Mouse (Mus musculus) lung, postnatal 14 days (tissue): ENCODE results near the gene Dctn2.

Source experiments
- DNase-seq: peaks from one replicate; pipeline ENCODE4 v3.0.0; 2021

The Dctn2 gene

GRCm38 (mm10) chr10:127264336-127264735 is 1.8 kb upstream of the Dctn2 start:
- no peak for DNase-seq

GRCm38 (mm10) chr10:127264971-127265370 is 1.2 kb upstream of the Dctn2 start:
- DNase-seq, result no peak

- DNase-seq, result no peak
Measured at GRCm38 (mm10) chr10:127265727-127266111, 449 bp upstream of the Dctn2 start.

GRCm38 (mm10) chr10:127267318-127267717 is 1.1 kb downstream of the Dctn2 start:
- no peak for DNase-seq

- DNase-seq, result no peak
Measured at GRCm38 (mm10) chr10:127268401-127268800, 2.2 kb downstream of the Dctn2 start.

GRCm38 (mm10) chr10:127269036-127269435 is 2.9 kb downstream of the Dctn2 start:
- no peak for DNase-seq

- DNase-seq, result no peak
Measured at GRCm38 (mm10) chr10:127269884-127270283, 3.7 kb downstream of the Dctn2 start.

GRCm38 (mm10) chr10:127272371-127272770 is 6.2 kb downstream of the Dctn2 start:
- DNase-seq, result no peak

GRCm38 (mm10) chr10:127274261-127275022 is 8.3 kb downstream of the Dctn2 start:
- no peak for DNase-seq

GRCm38 (mm10) chr10:127279730-127280129 is 13.6 kb downstream of the Dctn2 start:
- DNase-seq, result no peak

GRCm38 (mm10) chr10:127281316-127281715 is 15.1 kb downstream of the Dctn2 start:
- no peak for DNase-seq

GRCm38 (mm10) chr10:127282620-127283215 is 16.6 kb downstream of the Dctn2 start:
- DNase-seq, result no peak

GRCm38 (mm10) chr10:127284105-127284622 is 18.0 kb downstream of the Dctn2 start:
- DNase-seq, result no peak

- DNase-seq, result no peak
Measured at GRCm38 (mm10) chr10:127284724-127285500, 18.7 kb downstream of the Dctn2 start.

GRCm38 (mm10) chr10:127285644-127286043 is 19.5 kb downstream of the Dctn2 start:
- no peak for DNase-seq

- DNase-seq, result no peak
Measured at GRCm38 (mm10) chr10:127286194-127286593, 20.0 kb downstream of the Dctn2 start.

GRCm38 (mm10) chr10:127286730-127287129 is 20.6 kb downstream of the Dctn2 start:
- DNase-seq, result no peak

GRCm38 (mm10) chr10:127287271-127287935 is 21.2 kb downstream of the Dctn2 start:
- DNase-seq, result no peak

GRCm38 (mm10) chr10:127287936-127288293 is 21.7 kb downstream of the Dctn2 start:
- no peak for DNase-seq

GRCm38 (mm10) chr10:127288328-127288799 is 22.2 kb downstream of the Dctn2 start:
- peak; percentile 65 for DNase-seq

GRCm38 (mm10) chr10:127288800-127289572 is 22.8 kb downstream of the Dctn2 start, which contains the start of gene Mbd6:
TSS of gene Mbd6 (minus strand) at chr10:127289018.
- peak; percentile 91 for DNase-seq
